Mouse (Mus musculus) heart, embryonic 16.5 days (tissue): ENCODE results near the gene Tipin. TPM values are rescaled to one million over a fixed set of nuclear protein-coding genes. Genes with fewer than 3 reads are reported as not detected.

Source experiments
- ATAC-seq: fragments of 200-750 bp; cut with Nextera tagmentation; replicated peaks from 2 replicates; pipeline ENCODE4 v1.8.0; 2017; ENCODE audit warnings: moderate number of reproducible peaks; ENCODE audit not compliant: insufficient read depth, low FRiP score; ENCODE audit errors: extremely low read depth
- H3K27ac ChIP-seq: fragments of 300-500 bp; sonication (generic); 2 replicates; pipeline ENCODE4 v1.5.1; 2014; ENCODE audit warnings: mild to moderate bottlenecking, low read length, control low read depth, moderate library complexity
- H3K27me3 ChIP-seq: fragments of 300-500 bp; sonication (generic); 2 replicates; pipeline ENCODE4 v1.6.1; 2014; ENCODE audit warnings: low read length, mixed read lengths; ENCODE audit not compliant: control insufficient read depth, insufficient read depth
- H3K36me3 ChIP-seq: fragments of 300-500 bp; sonication (generic); 2 replicates; pipeline ENCODE4 v1.6.1; 2014; ENCODE audit not compliant: control insufficient read depth, insufficient read depth
- H3K4me1 ChIP-seq: fragments of 300-500 bp; sonication (generic); 2 replicates; pipeline ENCODE4 v1.6.1; 2014; ENCODE audit warnings: low read length, mixed read lengths; ENCODE audit not compliant: control insufficient read depth, insufficient read depth
- H3K4me2 ChIP-seq: fragments of 300-500 bp; sonication (generic); 2 replicates; pipeline ENCODE4 v1.6.1; 2014; ENCODE audit warnings: low read depth, mild to moderate bottlenecking, control low read depth, low read length
- H3K4me3 ChIP-seq: fragments of 300-500 bp; sonication (generic); 2 replicates; pipeline ENCODE4 v1.5.1; 2014; ENCODE audit warnings: mild to moderate bottlenecking, control low read depth, low read length
- H3K9ac ChIP-seq: fragments of 300-500 bp; sonication (generic); 2 replicates; pipeline ENCODE4 v1.6.1; 2014; ENCODE audit warnings: low read length, control low read depth
- H3K9me3 ChIP-seq: fragments of 300-500 bp; sonication (generic); replicated peaks from 2 replicates; pipeline ENCODE4 v1.6.1; 2016; ENCODE audit warnings: low read length; ENCODE audit not compliant: control insufficient read depth
- WGBS: fragments of 180-500 bp; shearing (Covaris S2); extraction: QIAGEN DNeasy Blood & Tissue Kit; methylation state at CpG from one replicate; pipeline ENCODE4 v1.1.7; 2014; 5-methylcytosine and 5-hydroxymethylcytosine counted together
- polyA plus RNA-seq: library from polyadenylated mRNA; unstranded; fragments of >200 nt; fragmentation: Nextera tagmentation; extraction: Ambion mirVana; gene quantifications from 2 replicates; pipeline ENCODE4 v1.2.1, GENCODE M21; 2015

Gene Tipin
- polyA plus RNA-seq: 101 and 110 TPM in 2 replicates

- Histone ChIP-seq H3K27ac (peak within 1 kb of the TSS; percentile 92), H3K36me3 (no peaks in the 10 kb centered on the region), H3K27me3 (no peaks in the 10 kb centered on the region), H3K4me1 (peaks cover 8% of the 10 kb centered on the region), H3K4me2 (peak within 1 kb of the TSS; percentile 84), H3K9me3 (no peaks in the 10 kb centered on the region), H3K4me3 (peak within 1 kb of the TSS; percentile 94), H3K9ac (peak within 1 kb of the TSS; percentile 97)
- 2% methylated on average over 46 of the region's 46 CpGs for WGBS
- peak; percentile 96 for ATAC-seq
Measured at GRCm38 (mm10) chr9:64281105-64281780, at the start of gene Tipin. Tipin (plus strand) TSS chr9:64281581.

GRCm38 (mm10) chr9:64231674-64232073 lies 49.7 kb upstream of the Tipin start:
- H3K27me3 ChIP-seq: no peaks in the 10 kb centered on the region
- H3K27ac ChIP-seq: peak overlapping the region; percentile 66
- no peaks in the 10 kb centered on the region for H3K9me3 ChIP-seq
- H3K4me1 ChIP-seq: peaks cover 21% of the 10 kb centered on the region
- no peak overlapping the region for H3K9ac ChIP-seq
- H3K4me2 ChIP-seq: no peak overlapping the region
- H3K4me3 ChIP-seq: no peak overlapping the region
- ATAC-seq: no peak
- H3K36me3 ChIP-seq: no peaks in the 10 kb centered on the region
- 68% methylated on average over 3 of the region's 3 CpGs for WGBS

GRCm38 (mm10) chr9:64232257-64232957 lies 49.0 kb upstream of the Tipin start:
- Histone ChIP-seq H3K27ac (peak overlapping the region; percentile 66), H3K4me1 (peaks cover 20% of the 10 kb centered on the region), H3K36me3 (no peaks in the 10 kb centered on the region), H3K4me3 (no peak overlapping the region), H3K4me2 (no peak overlapping the region), H3K27me3 (no peaks in the 10 kb centered on the region), H3K9me3 (no peaks in the 10 kb centered on the region), H3K9ac (no peak overlapping the region)
- 46% methylated on average over 9 of the region's 9 CpGs for WGBS
- 0 out of 2 replicates have a peak, but pooled peaks have one; percentile 28 for ATAC-seq

GRCm38 (mm10) chr9:64233656-64234055 lies 47.7 kb upstream of the Tipin start:
- no peaks in the 10 kb centered on the region for H3K36me3 ChIP-seq
- no peak for ATAC-seq
- H3K9ac ChIP-seq: no peak overlapping the region
- peaks cover 20% of the 10 kb centered on the region for H3K4me1 ChIP-seq
- WGBS: 67% methylated on average over 5 of the region's 5 CpGs
- H3K27me3 ChIP-seq: no peaks in the 10 kb centered on the region
- peak overlapping the region; percentile 47 for H3K27ac ChIP-seq
- H3K4me3 ChIP-seq: no peak overlapping the region
- H3K9me3 ChIP-seq: no peaks in the 10 kb centered on the region
- no peak overlapping the region for H3K4me2 ChIP-seq

GRCm38 (mm10) chr9:64234768-64235435 lies 46.5 kb upstream of the Tipin start, which contains the start of gene Uchl4:
Uchl4 (plus strand) TSS chr9:64235201.
- no peak within 1 kb of the TSS for H3K4me3 ChIP-seq
- no peaks in the 10 kb centered on the region for H3K36me3 ChIP-seq
- no peak within 1 kb of the TSS for H3K9ac ChIP-seq
- WGBS: 92% methylated on average over 8 of the region's 8 CpGs
- H3K9me3 ChIP-seq: no peaks in the 10 kb centered on the region
- H3K27ac ChIP-seq: peak within 1 kb of the TSS; percentile 47
- peaks cover 20% of the 10 kb centered on the region for H3K4me1 ChIP-seq
- H3K4me2 ChIP-seq: no peak within 1 kb of the TSS
- ATAC-seq: no peak
- no peaks in the 10 kb centered on the region for H3K27me3 ChIP-seq

GRCm38 (mm10) chr9:64236056-64236455 lies 45.3 kb upstream of the Tipin start:
- H3K27ac ChIP-seq: no peak overlapping the region
- no peaks in the 10 kb centered on the region for H3K36me3 ChIP-seq
- WGBS: 95% methylated on average over 7 of the region's 7 CpGs
- H3K9ac ChIP-seq: no peak overlapping the region
- no peaks in the 10 kb centered on the region for H3K9me3 ChIP-seq
- no peak for ATAC-seq
- no peak overlapping the region for H3K4me3 ChIP-seq
- H3K4me2 ChIP-seq: no peak overlapping the region
- peaks cover 21% of the 10 kb centered on the region for H3K4me1 ChIP-seq
- H3K27me3 ChIP-seq: no peaks in the 10 kb centered on the region

- H3K9ac ChIP-seq: no peak overlapping the region
- H3K36me3 ChIP-seq: no peaks in the 10 kb centered on the region
- WGBS: 43% methylated on average over 2 of the region's 2 CpGs
- H3K4me3 ChIP-seq: no peak overlapping the region
- H3K4me1 ChIP-seq: peaks cover 8% of the 10 kb centered on the region
- no peaks in the 10 kb centered on the region for H3K9me3 ChIP-seq
- no peaks in the 10 kb centered on the region for H3K27me3 ChIP-seq
- H3K27ac ChIP-seq: no peak overlapping the region
- H3K4me2 ChIP-seq: no peak overlapping the region
- ATAC-seq: no peak
Measured at GRCm38 (mm10) chr9:64240116-64240515, 41.3 kb upstream of the Tipin start.

- 0 out of 2 replicates have a peak overlapping the region, but pooled peaks have one; percentile 0 for H3K9ac ChIP-seq
- WGBS: 19% methylated on average over 8 of the region's 8 CpGs
- no peaks in the 10 kb centered on the region for H3K27me3 ChIP-seq
- H3K4me3 ChIP-seq: 0 out of 2 replicates have a peak overlapping the region, but pooled peaks have one; percentile 6
- no peak for ATAC-seq
- no peaks in the 10 kb centered on the region for H3K36me3 ChIP-seq
- no peaks in the 10 kb centered on the region for H3K9me3 ChIP-seq
- peaks cover 8% of the 10 kb centered on the region for H3K4me1 ChIP-seq
- H3K27ac ChIP-seq: 0 out of 2 replicates have a peak overlapping the region, but pooled peaks have one; percentile 2
- peak overlapping the region; percentile 31; the same call in 1 of the 2 replicates for H3K4me2 ChIP-seq
Measured at GRCm38 (mm10) chr9:64240681-64241080, 40.7 kb upstream of the Tipin start.
